Mouse (Mus musculus) urinary bladder, postnatal 0 days (tissue): ENCODE data around the gene Brca2. TPM values are rescaled to one million over a fixed set of nuclear protein-coding genes. Genes with fewer than 3 reads are reported as not detected.

Experiments used
- polyA plus RNA-seq: library from polyadenylated mRNA; unstranded; fragments of >200 nt; fragmentation: Nextera tagmentation; extraction: Ambion mirVana; gene quantifications from 2 replicates; pipeline ENCODE4 v1.2.1, GENCODE M21; 2015

Gene Brca2
- polyA plus RNA-seq, result 6.1 and 6.3 TPM in 2 replicates

DNA sequence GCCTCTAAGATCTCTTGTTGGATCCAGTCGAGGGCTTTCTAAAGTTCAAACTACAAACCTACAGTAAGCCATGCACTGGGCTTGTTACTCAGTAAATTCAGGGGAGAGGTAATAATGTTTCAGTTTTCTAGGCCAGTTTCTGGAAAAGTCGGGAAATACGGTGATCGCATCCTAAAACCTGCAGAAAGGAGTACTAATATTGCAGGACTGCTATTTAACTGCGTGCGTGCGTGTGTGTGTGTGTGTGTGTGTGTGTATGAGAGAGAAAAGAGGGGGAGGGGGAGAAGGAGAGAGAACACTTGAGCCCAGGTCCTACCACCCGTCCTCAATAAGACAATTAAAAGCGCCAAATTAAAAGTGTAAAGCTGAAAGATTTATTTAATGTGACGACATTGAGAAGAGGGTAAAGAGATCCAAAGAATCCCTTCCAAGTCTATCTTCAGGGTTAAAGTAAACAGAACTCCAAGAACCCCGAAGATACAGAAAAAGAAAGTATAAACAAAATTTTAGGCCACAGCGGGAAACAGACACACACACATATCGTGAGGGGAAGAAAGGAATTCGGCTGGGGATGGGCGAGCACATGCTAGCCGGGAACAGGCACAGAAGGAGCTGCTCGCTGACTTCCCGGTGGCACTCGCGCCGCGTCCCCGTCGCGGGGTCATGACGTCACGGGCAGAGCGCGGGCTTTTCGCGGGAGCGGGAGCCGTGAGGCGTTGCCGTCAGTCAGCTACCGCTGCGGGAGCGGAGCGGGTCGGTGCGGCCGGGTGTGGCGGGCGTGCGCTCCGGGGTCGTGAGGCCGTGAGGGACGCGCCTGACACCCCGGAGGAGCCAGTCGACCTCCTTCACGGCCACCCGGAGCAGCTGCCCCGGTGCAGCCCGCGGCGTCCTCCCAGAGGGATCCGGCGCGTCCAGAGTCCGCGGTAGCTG lies at the start of gene Brca2:
Gene Brca2 (plus strand): TSS at position 694 of the 930 bp plus-strand sequence.

DNA sequence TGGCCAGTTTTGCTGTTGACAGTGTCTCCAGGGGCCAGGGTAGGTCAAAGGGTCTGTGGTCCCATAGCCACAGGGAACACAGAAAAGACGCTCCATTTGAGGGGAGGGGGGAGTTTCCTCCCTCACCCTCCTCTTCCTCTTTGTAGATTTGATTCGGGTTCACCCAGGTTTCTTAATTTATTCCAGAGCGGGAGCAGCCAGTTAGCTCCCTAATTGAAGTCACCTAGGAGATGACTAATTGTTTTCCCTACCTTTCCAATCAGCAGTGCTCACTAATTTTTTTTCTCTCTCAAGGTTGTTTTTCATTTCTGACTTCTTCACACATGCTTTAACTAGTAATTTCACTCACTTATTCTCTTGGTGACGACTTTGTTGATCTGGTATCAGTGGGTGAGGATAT lies 4.4 kb upstream of the Brca2 start, which contains the start of gene Zar1l:
Gene Zar1l (minus strand): TSS at position 101 of the 400 bp plus-strand sequence.

DNA sequence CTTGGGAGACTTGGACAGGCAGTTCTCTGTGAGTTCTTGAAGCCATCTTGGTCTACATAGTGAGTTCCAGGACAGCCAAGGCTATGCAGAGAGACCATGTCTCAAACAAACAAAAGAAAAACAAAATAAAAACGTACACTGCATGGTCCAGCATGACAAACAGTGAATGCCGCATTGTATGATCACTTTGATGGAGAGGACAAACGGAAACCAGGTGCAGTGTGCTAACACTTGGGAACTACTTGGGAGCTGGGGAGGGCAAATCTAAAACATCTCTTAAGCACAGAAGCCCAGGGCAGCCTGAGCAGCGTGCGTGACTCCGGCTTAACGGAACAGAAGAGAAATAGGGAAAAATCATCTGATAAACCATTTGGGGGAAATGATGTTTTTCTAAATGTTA lies 74.7 kb downstream of the Brca2 start, which contains the start of gene N4bp2l1:
Gene N4bp2l1 (minus strand): TSS at position 101 of the 400 bp plus-strand sequence.

Other genes with a start within 250 kb of the Brca2 start
- gene Zar1l, start 4.5 kb upstream of the Brca2 start, polyA plus RNA-seq, result not detected in 2 replicates
- gene N4bp2l1, start 74.6 kb downstream of the Brca2 start, polyA plus RNA-seq, result 5.1 and 7.0 TPM in 2 replicates
- 26.5 and 31.7 TPM in 2 replicates for gene N4bp2l2, start 143.6 kb downstream of the Brca2 start, polyA plus RNA-seq
- gene Pds5b, start 151.1 kb downstream of the Brca2 start, polyA plus RNA-seq, result 13.3 and 16.1 TPM in 2 replicates